Mouse (Mus musculus): Measurements from ENCODE around the gene Hist1h1a. TPM values are rescaled to one million over a fixed set of nuclear protein-coding genes. Genes with fewer than 3 reads are reported as not detected.
A peak's percentile ranks its signal among the peaks of the same experiment; 100 is the strongest.
"Not testable (repeated sequence)": the region's sequence is repeated elsewhere in the genome, so short reads cannot be mapped to it uniquely, and the experiment has no call there.

Hist1h1a gene
- polyA plus RNA-seq, 1 experiment: not detected

DNA sequence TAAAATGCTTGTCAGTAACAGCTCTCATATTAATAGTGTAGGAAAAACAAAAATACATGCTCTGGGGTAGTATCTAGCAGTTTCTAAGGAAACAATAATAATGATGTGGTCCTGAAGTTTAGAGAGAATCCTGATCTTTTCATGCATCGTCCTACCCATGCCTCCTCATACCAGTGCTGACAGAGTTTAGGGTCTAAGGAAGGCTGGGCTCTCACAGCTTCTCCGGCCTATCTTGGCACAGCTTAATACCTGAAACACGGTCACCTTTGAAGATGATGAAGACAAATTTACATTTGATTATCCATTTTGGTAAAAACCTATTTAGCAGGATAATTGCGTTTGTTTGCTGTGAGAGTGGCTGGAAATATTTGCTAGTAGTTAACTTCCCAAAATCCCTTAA, 19.5 kb upstream of the Hist1h1a start:
- DNase-seq (ENCODE audit: low spot score): no peak

DNA sequence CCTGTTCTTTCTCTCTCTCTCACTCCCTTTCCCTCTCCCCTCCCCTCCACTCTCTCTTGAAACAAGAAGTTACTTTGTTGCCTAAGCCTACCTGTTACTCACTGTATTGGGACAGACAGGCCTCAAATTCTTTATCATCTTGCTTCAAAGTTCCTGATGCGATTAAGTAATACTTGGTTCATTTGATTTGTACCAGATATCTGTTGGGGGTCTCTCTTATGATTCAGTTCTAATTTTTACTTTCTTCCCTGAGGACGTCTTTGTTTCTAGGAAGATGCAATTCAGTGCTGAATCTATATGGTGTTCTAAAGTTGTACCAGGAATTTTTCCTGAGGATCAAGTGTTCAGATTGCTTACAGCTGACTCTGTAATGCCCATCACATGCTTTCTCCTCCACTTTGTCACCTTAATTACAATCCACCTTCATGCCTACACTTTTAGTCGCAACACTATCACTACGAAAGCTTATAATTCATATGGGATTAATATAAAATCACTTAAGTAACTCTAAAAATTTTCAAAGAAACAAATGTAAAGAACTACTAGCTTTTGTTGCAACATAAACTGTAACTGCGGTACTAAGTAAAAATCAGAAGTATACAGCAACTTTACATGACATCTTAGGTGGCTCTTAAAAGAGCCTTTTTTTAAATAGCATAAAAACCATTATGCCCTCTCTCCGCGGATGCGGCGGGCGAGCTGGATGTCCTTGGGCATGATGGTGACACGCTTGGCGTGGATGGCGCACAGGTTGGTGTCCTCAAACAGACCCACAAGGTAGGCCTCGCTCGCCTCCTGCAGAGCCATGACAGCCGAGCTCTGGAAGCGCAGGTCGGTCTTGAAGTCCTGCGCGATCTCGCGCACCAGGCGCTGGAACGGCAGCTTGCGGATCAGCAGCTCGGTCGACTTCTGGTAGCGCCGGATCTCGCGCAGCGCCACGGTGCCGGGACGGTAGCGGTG, 18.8 kb upstream of the Hist1h1a start:
- DNase-seq (ENCODE audit: low spot score): no peak

DNA sequence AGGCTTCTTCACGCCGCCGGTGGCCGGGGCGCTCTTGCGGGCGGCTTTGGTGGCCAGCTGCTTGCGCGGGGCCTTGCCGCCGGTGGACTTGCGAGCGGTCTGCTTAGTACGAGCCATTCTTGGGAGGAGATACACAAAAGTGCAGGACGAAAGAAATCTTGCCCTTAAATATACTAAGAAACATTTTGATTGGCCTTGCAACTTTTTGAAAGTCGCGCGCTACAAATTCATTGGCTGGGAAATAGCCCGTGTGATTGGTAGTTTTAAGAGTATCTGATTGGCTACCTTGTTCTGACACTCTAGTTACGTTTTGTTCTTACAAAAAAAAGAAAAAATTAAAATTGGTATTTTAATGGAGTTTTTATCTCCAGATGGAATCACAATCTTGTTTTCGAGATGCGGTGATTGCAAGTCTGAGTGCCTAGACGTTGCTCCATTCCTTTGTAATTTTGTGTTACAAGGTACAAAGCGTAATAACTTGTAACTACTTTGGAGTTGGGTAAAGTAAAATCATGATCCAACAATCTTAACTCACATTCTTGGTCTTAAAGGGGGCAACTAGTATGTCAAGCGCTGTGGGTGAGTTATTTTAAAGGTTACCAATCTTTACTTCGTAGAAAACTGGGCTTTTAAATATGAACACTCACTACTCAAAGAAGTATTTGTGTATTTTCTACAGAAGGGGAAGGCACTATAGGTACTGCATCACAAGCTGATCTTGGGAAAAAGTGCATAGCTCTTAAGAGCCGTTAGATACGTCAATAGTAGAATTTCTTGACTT, 17.9 kb upstream of the Hist1h1a start, which contains the start of gene Hist1h3c:
Hist1h3c (minus strand) TSS at position 222 of the 781 bp plus-strand sequence.
- DNase-seq (ENCODE audit: low spot score): peak; percentile 45

DNA sequence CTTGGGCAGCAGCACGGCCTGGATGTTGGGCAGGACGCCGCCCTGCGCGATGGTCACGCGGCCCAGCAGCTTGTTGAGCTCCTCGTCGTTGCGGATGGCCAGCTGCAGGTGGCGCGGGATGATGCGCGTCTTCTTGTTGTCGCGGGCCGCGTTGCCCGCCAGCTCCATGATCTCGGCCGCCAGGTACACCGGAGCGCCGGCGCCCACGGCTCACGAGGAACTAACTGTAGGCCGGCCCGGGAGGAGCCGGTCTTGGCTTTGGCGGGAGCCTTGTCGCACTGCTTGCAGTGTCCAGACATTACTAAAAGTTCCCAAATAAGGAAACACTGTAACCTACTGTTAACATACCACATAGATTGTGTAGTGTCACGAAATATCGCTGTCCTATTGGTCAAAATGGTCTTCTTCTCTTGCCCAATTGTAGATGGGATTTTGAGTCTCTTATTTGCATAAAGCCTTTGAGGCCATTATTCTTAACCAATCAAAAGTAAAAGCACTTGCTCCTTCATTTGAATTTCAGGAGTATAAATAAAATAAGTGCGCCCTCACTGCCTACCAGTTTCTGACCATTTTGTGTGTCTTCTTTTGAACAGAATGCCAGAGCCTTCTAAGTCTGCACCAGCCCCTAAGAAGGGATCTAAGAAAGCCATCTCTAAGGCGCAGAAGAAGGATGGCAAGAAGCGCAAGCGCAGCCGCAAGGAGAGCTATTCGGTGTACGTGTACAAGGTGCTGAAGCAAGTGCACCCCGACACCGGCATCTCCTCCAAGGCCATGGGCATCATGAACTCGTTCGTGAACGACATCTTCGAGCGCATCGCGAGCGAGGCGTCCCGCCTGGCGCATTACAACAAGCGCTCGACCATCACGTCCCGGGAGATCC, 17.0 kb upstream of the Hist1h1a start, which contains the start of gene Hist1h2bb:
Hist1h2bb (plus strand) TSS at position 534 of the 880 bp plus-strand sequence.
- DNase-seq (ENCODE audit: low spot score): peak; percentile 70

DNA sequence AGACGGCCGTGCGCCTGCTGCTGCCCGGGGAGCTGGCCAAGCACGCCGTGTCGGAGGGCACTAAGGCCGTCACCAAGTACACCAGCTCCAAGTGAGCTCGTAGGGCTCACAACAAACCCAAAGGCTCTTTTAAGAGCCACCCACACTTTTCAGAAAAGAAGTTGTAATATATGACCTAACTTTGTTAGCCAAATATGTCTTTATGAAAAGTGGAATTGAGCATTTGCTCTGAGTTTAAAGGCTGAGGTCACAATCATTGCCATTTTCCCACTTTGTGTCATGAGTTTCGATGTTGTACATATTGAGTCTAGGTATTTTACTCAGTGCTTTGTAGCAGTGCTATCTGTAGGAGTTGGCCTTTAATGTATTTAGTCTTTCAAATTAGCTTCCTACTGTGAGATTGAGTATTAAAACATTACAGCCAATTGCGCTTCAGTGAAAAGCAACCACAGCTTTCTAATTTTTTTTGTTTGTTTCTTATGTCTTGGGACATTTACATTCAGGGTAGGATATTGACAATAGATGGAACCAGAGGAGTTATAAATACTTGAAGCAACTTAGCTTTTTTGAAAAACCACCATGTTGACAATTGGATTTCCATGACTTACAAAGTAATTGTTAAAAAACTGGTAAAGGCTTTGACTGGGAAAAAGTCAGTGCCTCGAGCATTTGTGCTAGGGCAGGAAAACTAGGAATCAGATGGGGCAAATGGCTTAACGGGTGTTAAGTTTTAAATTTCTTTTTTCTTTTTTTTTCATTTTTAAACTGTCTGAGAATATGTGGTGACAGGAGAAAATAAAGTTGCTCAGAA, 16.2 kb upstream of the Hist1h1a start:
- DNase-seq (ENCODE audit: low spot score): no peak

DNA sequence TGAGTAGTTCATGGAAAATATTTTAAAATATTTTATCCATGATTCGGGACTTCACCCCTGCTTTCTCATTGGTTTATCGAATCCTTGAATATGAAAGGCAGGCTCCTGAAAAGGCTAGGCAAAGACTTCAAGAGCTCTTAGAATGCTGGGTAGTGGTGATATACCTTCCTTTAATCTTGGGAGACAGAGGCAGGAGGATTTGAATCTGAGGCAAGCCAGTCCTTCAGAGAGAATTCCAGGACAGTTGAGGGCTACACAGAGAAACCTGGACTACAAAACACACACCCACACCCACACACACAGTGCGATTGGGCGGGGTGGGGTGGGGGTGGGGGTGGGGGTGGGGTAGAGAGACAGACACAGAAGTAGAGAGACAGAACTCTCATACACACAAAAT, 15.6 kb upstream of the Hist1h1a start:
- no peak for DNase-seq (ENCODE audit: low spot score)

DNA sequence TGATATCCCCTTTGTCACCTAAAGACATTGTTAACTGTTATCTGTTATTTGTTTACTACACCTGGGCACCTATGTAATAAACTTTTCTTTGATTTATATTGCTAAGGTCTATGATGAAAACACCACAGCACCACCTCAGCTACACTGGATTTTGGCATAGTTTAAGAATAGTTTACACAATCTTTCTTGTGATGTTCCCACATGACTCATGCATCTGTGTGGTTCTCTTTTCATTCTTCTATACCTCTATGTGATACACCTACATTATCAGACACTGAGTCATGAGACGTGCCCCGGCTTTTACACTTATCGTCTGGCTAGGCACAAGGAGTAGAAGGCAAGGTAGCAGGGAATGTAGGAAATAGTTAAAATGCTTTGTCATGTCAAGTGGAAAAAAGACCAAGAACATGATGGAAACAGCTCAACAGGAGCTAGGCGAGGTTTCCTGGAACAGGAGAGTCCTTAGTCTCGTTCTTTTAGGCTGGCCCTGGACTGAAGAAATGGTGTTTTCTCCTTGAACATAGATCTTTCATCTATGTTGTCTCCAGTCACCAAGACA, 13.8 kb upstream of the Hist1h1a start:
- DNase-seq (ENCODE audit: low spot score): no peak

DNA sequence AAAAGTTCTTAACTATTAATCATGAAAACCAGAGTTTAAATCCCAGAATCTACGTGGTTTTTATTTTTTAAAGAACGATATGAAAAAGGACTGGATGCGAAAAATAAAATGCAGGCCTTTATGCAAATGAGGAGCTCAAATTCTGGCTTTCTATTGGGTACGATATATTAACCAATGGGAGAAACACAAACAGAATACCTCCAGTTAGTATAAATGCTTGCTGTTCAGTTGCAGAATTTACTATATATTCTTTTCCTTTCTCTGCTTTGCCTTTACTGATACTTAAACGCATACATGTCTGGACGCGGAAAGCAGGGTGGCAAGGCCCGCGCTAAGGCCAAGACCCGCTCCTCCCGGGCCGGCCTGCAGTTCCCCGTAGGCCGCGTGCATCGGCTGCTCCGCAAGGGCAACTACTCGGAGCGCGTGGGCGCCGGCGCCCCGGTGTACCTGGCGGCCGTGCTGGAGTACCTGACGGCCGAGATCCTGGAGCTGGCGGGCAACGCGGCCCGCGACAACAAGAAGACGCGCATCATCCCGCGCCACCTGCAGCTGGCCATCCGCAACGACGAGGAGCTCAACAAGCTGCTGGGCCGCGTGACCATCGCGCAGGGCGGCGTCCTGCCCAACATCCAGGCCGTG, 12.5 kb upstream of the Hist1h1a start, which contains the start of gene Hist1h2ab:
Hist1h2ab (plus strand) TSS at position 288 of the 639 bp plus-strand sequence.
- not testable (repeated sequence) for DNase-seq (ENCODE audit: low spot score)

DNA sequence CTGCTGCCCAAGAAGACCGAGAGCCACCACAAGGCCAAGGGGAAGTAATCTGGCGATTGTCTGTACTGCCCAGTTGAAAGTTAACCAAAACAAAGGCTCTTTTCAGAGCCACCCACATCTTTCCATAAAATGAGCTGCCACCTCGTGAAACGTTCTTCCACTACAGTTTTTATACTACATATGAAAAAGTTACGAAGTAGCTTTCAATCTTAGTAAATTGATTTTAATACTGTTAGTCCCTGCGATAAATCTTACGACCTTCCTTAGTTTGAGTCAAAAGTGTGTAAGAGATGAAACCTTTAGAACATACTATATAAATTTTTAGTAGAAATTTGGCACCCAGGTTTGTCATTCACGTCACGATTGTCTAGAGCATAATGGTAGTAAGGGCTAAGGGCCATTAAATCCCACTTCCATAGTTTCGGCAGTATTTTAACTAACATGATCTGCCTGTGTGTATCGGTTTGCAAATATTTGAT, 11.9 kb upstream of the Hist1h1a start:
- no peak for DNase-seq (ENCODE audit: low spot score)

DNA sequence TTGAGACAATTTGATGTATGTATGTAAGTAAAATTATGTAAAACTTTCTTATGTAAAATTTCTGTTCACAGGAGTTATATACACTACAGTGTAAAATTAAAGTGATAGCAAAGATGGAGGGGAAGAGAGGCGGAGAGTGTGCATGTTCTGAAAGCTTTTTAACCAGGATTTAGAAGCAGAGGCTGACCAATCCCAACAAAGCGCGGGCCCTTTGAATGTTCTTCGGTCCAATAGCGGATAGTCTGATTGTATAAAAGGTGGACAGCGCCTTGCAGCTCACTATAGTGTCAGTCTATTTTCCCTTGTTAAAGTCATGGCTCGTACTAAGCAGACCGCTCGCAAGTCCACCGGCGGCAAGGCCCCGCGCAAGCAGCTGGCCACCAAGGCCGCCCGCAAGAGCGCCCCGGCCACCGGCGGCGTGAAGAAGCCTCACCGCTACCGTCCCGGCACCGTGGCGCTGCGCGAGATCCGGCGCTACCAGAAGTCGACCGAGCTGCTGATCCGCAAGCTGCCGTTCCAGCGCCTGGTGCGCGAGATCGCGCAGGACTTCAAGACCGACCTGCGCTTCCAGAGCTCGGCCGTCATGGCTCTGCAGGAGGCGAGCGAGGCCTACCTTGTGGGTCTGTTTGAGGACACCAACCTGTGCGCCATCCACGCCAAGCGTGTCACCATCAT, 11.3 kb upstream of the Hist1h1a start, which contains the start of gene Hist1h3b:
Hist1h3b (plus strand) TSS at position 201 of the 675 bp plus-strand sequence.
- DNase-seq (ENCODE audit: low spot score): peak; percentile 50

DNA sequence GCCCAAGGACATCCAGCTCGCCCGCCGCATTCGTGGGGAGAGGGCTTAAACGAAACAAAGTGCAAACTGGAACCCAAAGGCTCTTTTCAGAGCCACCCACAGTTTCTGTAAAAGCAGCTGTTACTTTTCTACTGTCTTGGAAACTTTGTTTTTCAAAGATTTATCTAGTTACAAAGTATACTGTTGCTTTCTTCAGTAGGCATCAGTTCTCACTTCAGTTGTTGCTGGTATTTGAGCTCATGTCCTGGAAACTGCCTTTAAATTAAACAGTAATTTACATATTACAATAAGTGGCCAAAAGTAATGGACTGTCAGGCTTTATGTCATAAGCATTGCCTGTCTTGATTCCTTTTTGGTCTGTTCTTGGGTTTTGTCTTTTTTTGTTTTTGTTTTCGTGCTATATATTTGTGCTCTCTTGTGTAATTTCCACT, 10.7 kb upstream of the Hist1h1a start:
- no peak for DNase-seq (ENCODE audit: low spot score)

DNA sequence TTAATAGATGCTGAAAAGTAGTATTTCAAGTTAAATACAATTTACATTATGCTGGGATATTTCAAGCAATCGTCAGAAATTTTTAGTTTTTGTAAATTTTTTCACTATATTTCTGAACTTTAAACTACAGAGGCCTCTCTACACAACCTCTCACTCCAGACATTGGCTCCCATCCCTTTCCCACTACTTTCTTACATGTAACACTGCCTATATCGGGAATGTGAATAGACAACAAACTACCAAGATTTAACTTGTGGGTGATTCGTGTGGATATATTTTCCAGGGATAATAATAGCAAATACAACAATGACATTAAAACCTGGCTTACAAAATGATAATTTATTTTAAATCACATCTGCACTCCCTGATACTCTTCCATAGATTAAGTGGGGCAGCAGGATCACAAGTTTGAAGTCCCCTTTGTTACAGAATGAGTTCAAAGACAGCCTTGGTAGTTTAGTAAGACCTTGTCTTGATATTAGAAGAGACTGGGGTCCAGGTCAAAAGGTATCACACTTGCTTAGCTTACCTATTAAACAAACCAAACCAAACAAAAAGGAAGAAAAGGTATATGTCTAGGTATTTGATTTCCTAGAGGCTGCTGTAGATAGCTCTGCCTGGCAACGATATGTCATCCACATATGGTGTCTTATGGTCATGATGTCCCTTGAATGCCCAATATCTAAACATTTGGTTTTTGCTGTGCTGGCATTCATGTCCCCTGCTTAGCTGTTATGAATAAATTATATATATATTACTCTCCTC, 10.0 kb upstream of the Hist1h1a start:
- no peak for DNase-seq (ENCODE audit: low spot score)

DNA sequence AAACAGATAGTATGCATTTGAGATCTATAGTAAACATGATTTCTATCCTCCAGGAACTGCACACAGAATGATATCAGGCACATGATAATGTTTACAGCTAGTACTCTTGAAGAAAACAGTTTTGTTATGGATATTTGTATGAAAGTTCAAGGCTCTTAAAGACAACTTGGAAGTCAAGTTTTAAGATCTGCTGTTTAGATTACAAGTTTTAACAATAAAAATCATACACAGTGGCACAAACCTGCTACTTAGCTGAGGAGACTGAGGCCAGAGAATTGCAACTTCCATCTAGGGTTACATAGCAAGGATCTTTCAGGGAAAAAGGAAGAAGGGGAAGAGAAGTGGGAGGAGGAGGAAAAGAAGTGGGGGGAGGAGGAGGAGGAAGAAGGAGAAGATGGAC, 8.5 kb upstream of the Hist1h1a start:
- no peak for DNase-seq (ENCODE audit: low spot score)

DNA sequence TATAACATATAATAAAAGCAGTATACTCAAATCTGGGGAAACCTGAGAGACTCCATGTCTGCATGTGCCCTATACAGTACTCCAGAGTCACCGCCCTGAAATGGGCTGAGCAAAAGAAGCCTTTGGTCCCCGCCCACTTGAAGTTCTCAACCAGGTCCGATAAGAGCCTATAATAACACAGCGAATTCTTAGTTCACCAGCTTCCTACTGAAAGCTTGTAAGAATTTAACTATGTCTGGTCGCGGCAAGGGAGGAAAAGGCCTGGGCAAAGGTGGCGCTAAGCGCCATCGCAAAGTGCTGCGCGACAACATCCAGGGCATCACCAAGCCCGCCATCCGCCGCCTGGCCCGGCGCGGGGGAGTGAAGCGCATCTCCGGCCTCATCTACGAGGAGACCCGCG, 6.7 kb upstream of the Hist1h1a start, which contains the start of gene Hist1h4b:
Hist1h4b (plus strand) TSS at position 224 of the 400 bp plus-strand sequence.
- no peak for DNase-seq (ENCODE audit: low spot score)

DNA sequence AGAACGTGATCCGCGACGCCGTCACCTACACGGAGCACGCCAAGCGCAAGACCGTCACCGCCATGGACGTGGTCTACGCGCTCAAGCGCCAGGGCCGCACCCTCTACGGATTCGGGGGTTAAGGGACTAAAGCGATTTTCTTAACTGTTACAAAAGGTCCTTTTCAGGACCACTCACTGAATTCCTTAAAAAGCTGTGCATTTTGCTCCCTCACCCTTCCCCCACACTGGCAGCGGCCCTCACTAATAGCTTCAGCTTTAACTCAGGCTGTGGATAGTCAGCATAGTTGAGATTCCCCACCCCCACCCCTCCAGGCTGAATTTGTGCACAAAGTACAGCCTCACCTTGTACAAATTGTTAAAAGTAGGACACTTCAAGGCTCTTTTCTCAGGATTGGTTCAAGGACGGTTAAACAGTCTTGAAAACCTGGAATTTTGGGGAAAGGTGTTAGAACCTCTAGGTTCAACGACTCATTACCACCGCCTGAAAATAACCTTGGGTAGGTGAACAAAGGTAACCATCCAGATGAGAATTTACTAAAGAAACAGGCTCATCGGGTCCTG, 6.2 kb upstream of the Hist1h1a start:
- no peak for DNase-seq (ENCODE audit: low spot score)

DNA sequence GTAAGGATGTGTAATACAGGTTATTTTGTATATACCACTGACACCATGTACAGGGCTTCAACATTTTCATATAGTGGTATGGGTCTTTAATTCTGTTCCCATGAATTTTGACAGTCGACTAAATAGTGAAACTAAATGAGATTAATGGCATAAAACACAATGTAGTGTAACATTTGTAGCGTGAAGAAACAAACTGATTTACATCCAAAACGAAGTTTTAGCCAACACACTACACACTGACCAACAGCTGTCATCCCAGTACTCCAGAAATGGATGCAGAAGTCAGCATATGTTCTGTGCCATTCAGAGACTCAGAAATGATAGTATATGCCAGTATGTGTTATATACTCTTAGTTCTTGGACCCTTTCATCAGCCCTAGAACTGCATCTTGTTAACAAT, 5.5 kb upstream of the Hist1h1a start:
- no peak for DNase-seq (ENCODE audit: low spot score)

DNA sequence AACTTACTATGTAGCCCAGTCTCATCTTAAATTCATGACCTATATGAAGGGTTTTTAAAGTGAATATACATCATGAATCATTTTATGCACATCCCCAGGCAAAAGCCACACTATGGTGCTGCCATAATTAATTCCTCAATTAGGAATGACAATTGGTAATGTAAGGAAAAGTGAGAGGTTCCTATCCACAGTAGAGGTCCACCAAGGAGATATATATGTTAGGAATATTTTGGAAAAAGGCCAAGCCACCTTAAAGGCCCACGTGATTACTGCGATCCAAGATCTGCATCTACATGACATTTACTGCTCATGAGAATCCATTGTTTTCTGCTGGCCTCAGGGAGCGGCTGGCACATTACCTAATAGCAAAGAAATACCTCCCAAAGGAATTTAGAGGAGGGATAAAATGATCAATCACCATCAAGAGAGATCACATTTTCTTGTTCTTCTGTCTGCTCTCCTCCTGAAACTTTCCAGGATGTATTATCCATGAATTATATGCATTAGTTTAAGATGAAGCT, 4.2 kb upstream of the Hist1h1a start:
- DNase-seq (ENCODE audit: low spot score): no peak

DNA sequence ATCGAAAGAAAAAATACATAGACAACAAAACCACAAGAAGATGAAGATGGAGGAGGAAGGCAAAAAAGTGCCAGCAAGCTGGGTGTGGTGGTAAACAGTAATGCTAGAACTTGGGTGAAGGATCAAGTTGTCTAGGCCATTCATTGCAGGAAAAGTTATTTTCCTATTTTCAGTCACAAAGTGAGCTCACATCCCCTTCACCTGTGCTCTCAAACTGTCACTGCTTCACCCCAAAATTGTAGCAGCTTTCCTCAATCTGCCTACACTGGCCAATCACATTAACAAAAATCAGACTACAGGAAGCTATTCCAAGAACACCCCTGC, 3.6 kb upstream of the Hist1h1a start:
- DNase-seq (ENCODE audit: low spot score): no peak
